Mouse (Mus musculus) layer of hippocampus, adult 9-11 months (tissue): ENCODE measurements around the gene Sec22b.

Experiments used
- DNase-seq: peaks from one replicate; pipeline ENCODE4 v3.0.0; 2022

Gene Sec22b

DNA sequence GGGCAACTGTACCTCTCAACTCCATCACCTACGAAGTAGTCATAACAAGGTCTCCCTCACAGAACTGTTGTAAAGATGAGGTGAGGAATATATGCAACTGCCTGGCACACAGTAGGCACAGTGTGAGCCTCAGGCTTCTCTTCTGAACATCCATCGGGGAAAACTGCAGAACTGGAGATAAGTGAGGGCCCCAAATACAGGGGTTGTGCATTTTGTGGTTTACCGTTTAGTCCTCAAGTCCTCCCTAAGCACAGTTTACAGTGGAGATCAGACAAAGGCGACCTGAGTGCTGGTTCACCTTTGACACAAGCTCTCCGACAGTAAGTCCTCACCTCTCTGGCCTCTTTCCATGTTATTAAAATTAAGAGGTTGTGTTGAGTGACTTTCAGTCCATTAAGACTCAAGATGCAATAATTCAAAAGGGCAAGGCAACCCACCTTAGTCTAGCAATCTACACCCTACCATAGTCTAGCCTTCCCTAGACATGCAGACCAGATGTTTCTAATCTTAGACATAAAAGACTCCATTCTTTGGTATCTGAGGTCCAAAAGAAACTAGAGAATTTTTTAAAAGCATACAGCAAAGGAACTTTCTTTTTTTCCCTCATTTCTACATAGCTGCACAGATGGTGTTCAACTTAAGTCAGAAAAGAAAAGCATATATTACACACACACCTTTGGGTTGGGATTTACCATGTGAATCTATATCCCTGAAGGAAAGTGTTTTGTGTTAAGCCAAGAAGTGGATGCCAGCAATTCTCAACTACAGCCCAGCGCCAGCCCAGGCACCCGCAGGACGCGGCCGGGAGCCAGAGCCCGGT lies 40.7 kb downstream of the Sec22b start:
- no peak for DNase-seq

- no peak for DNase-seq
Observed at GRCm38 (mm10) chr3:97942260-97942950, 41.4 kb downstream of the Sec22b start.

- DNase-seq = no peak
Observed at GRCm38 (mm10) chr3:97944462-97944861, 43.5 kb downstream of the Sec22b start.

DNA sequence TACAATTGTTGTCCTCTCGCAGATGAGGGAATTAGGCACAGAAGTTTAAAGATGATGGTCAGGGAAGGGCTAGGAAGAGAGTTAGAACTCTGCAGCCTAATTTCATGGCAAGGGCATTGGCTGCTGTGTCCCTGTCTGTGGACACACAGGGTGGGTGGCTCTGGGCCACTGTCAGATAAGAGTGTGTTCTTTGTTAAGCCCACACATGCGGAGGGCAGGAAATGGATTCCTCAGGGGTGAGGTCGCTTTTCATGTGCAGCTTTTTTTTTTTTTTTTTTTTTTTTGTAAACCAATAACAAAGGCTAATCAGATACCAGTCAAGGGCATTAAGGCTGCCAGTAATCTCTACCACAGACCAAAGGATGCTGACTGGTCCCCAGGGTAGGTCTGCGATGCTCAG lies 45.4 kb downstream of the Sec22b start:
- DNase-seq = no peak

- DNase-seq = no peak
Observed at GRCm38 (mm10) chr3:97948518-97948917, 47.5 kb downstream of the Sec22b start.

DNA sequence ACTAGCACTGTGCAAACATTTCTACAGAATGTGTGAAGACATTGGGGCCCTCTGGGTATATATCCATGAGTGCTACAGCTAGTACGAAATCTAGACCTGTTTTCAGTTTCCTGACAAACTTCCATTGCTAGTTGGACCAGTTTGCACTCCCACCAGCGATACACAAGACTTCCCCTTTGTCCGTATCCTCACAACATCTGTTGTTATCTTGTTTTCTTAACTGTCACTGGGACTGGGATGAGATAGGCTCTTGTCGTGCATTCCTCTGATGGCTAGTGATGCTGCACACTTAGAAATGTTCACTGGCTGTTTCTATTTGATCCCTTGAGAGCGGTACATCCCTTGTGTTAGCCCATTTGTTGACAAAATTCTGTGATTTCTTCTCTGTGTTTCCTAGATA lies 49.0 kb downstream of the Sec22b start:
- DNase-seq = no peak

GRCm38 (mm10) chr3:97951134-97951533 lies 50.1 kb downstream of the Sec22b start:
- DNase-seq = no peak

DNA sequence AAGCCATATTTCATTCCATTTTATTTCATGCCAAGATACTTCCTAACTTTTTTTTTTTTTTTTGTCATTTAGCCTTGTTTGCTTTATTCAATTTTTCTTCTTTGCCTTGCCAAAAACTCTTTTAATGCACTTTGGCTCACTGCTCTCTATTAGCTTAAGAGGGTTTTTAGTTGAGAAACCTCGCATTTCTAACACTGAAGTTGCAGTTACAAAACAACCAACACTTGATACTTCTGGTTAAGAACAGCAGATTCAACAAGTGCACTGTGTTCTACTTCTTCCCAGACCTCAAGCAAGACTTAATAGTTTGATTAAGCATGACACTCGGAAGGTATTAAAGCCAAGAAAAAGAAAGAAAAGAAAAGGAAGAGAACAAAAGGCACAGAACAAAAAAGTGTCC lies 52.2 kb downstream of the Sec22b start:
- no peak for DNase-seq

DNA sequence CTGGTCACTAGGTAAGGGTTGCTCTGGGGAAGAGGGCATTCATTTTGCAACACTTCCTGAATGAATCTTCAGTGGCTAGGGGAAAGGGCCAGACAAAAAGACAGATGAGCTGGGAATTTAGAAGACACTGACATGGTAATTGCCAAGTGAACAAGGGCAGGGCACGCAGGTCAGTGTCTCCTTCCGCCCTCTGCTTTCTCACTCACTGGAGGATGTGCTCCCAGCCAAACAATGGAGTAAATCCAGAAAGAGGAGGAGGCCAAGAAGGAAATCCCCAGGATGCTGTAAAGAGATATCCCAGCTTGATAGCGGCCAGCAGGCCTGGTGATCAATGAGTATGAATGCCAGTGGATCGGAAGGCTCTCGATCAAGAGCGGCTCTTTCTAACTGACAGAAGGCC lies 55.3 kb downstream of the Sec22b start:
- no peak for DNase-seq

GRCm38 (mm10) chr3:97956926-97957325 lies 55.9 kb downstream of the Sec22b start:
- DNase-seq = no peak

DNA sequence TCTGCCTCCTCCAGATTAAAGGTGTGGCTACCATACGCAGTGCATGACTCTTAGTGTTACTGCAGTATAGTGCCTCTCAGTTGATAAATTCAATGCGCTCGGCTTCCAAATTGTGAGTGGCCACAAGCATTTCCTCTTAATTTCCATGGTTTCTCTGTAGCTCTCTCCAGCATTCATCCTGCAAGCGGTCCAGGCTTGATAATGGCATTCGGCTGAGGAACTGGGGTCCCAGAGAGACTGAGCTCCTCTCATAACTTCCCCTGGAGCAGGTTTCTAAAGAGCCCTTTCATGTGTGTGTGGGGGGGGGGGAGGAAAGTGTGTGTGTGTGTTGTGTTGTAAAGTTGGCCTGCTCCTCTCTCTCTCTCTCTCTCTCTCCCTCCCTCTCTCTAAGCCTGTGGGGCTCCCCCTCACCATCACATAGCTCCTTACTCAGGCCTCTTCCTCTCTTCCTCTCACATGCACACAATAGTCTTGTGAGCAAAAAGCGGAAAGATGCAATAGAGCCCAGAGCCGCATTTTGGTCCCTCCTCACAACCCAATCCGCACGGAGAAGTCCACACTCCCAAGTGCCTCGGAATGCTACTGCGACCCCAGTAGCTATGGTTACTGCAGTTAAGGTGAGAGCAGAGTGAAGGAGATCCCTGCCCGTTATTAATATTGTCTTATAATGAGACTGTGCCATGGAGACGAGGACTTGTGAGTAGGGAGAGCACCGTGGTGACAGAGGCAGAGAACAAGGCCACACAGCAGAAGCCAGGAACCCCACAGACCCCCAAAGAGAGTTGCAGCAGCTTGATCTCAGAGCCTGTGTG lies 60.0 kb downstream of the Sec22b start:
- DNase-seq = no peak

GRCm38 (mm10) chr3:97961962-97962361 lies 61.0 kb downstream of the Sec22b start:
- no peak for DNase-seq

DNA sequence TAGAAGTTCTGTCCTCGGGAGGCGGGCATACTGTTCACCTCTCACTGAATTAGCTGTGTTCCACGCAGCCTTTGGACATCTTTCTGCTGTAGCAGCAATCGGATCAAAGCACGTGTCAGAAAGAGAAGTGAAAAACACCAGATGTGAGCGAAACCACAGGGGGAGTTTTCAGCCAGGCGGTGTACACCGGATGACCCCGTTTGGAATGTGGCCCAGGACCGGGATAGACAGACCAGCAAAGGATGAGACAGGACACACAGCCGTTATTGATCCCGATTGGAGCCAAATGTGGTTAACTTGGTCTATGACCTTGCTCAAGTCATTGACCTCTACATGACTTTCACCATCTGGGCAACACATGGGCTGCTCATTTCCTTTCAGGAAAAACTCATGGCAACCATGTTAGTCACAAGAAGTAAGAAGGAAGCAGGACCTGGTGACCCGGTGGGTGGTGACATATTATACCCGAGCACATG lies 63.9 kb downstream of the Sec22b start:
- peak; percentile 33 for DNase-seq

GRCm38 (mm10) chr3:97967627-97968026 lies 66.6 kb downstream of the Sec22b start:
- DNase-seq = no peak

DNA sequence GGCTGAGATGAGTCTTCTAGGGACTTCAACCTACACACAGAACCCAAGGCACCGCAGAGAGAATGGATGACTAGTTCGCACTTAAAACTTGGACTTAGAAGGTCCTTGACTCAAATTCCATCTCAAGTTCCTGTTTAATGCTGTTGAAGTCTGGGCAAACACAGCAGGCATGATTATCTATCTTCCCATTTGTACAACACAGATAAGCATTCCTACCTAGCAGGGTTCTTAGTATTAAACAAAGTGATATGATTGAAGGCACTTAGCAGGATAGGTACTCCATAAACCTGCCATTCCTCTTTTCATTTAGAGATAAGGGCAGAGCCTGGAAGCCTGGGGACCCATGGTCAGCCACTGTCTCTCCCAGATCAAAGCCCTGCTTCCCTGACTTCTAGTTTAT lies 67.2 kb downstream of the Sec22b start:
- no peak for DNase-seq

DNA sequence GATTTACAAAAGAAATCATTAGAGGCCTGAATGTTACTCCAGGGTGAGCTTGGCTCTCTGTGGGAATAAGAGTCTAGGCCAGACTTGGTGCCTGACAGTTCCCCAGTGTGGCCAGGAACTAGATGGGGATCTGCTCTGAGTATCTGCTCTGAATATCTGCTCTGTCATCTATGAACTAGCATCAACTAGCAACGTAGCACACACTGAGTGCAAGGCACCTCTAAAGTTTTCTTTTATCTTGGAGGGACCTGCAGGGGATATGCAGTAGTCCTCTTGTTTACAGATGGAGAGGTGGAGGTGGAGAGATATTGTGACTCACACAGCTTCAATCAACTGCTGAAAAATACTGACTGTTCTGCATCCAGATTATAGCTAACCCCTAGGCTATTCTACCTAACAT lies 68.0 kb downstream of the Sec22b start:
- DNase-seq = no peak

DNA sequence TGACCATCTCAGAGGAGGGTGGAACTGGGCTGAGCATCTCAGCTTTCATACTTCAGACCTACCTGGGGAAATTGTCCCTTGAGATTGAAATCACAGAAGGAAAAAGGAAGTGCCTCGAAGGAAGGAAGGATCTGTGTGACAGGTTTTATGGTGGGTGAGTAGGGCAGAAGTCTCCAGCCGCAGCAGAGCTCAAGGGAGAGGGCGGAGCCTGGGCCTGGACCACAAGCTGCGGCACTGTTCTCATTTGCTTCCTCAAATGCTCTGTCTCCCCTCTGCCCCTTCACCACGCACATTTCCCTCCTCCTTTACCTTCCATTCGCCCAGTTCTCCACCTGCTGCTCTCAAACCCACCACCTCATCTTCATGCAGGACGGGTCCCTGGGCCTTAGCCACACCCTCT lies 70.1 kb downstream of the Sec22b start:
- DNase-seq = no peak

DNA sequence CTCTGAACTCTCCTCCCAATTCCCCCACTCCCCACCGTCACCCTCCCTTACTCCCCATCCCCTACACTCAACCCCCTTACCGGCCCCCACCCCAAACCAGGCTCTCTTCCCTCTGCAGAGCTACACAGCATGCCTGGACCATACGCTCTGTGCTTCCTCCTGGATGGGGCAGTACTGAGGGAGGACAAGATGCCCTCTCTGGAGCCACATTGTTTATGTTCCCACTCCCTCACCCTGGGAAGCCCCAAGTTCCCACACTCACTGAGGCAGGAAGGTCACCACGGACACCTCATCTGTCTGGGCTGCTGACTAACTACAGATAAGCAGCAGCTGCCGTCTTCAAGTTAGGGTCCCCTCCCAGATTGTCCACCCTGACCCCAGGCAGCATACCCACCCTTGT lies 71.2 kb downstream of the Sec22b start:
- no peak for DNase-seq

DNA sequence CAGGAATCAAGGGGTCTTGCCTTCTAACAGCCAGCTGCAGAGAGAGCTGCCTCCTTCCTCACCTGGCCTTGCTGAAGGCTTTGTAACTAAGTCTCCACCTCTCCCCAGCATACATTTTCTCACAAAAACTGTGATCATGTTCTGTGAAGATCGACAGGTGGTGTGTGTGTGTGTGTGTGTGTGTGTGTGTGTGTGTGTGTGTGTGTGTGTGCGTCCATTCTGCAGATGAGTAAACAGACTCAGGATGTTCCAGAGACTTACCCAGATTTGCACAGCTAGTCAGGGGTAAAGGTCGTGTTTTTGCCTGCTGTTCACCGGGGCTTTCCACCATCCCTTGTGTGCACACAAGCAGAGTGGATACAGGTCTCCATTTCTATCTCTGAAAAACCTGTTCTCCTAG lies 71.7 kb downstream of the Sec22b start:
- no peak for DNase-seq
